Mouse (Mus musculus) thymus, adult 2 months (tissue): Measurements from ENCODE around the gene Tmem86b.

Experiments used
- CTCF ChIP-seq: fragments of 200-500 bp; IDR thresholded peaks from 2 replicates; pipeline ENCODE4 v1.5.1; 2012; ENCODE audit warnings: mild to moderate bottlenecking, control low read depth, low read length, moderate library complexity, borderline replicate concordance; ENCODE audit not compliant: control insufficient read depth, poor library complexity, insufficient read depth; ENCODE audit errors: extremely low read depth
- POLR2A ChIP-seq: fragments of 200-500 bp; IDR thresholded peaks from 2 replicates; pipeline ENCODE4 v1.6.1; 2012; ENCODE audit warnings: mild to moderate bottlenecking, low read length, control low read depth, moderate library complexity; ENCODE audit not compliant: control insufficient read depth, poor library complexity, insufficient read depth; ENCODE audit errors: extremely low read depth

- TF ChIP-seq CTCF, result no peak
- TF ChIP-seq POLR2A, result no peak
Observed at GRCm38 (mm10) chr7:4624343-4624742, 6.9 kb downstream of the Tmem86b start.
